Mouse (Mus musculus): ENCODE results near the gene Tdrd3. TPM values are rescaled to one million over a fixed set of nuclear protein-coding genes. Genes with fewer than 3 reads are reported as not detected.

The Tdrd3 gene
- polyA plus RNA-seq, 1 experiment = 4.9 TPM

DNA sequence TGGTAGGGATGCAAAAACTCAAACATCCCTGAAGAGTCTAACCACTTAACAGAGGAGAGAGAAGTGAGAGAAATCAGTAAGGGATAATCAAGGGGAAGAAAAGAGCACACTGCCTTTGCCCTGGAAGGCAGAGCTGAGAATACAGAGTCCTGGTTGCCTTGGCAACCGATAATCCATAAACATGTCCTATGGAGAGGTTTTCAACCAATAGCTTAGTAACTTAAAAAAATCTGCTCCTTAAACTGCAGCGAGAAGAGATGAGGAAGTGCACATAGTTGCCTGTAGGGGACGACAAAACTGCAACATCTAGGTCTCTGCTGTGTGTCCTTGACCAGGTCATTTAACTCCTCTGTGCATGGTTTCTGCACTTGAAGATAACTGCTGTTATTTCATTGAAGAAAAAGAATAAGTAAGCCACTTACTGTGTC is 150.6 kb downstream of the Tdrd3 start:
- no peak for DNase-seq
- Histone ChIP-seq H3K4me1 (ENCODE audit: control insufficient read depth, insufficient read depth, low read length) (no peaks in the 10 kb centered on the region), H3K36me3 (ENCODE audit: control insufficient read depth, insufficient read depth, low read length) (no peaks in the 10 kb centered on the region), H3K4me3 (ENCODE audit: insufficient read depth, low read depth, low read length) (no peak overlapping the region), H3K27ac (ENCODE audit: insufficient read depth, low read depth, low read length) (no peak overlapping the region), H3K27me3 (replicated peaks; ENCODE audit: control insufficient read depth, insufficient read depth, low read length) (0 out of 2 replicates have a peak, but pooled peaks cover 1% of the 10 kb centered on the region)
- TF ChIP-seq CTCF (conservative IDR thresholded peaks at IDR 0.05; ENCODE audit: insufficient read depth, insufficient read length, low read depth, low read length) = no peak; the same call in 1 of the 2 replicates
- TF ChIP-seq POLR2A (IDR thresholded peaks at IDR 0.05; ENCODE audit: low read depth, low read length) = no peak
- WGBS = 32% methylated on average over 3 of the region's 3 CpGs

GRCm38 (mm10) chr14:87567626-87568446 is 151.4 kb downstream of the Tdrd3 start:
- TF ChIP-seq CTCF (conservative IDR thresholded peaks at IDR 0.05; ENCODE audit: insufficient read depth, insufficient read length, low read depth, low read length) (no peak), POLR2A (IDR thresholded peaks at IDR 0.05; ENCODE audit: low read depth, low read length) (no peak)
- H3K27ac ChIP-seq (ENCODE audit: insufficient read depth, low read depth, low read length) = no peak overlapping the region
- no peak for DNase-seq

GRCm38 (mm10) chr14:87568447-87568908 is 152.0 kb downstream of the Tdrd3 start:
- DNase-seq = no peak
- Histone ChIP-seq H3K27me3 (replicated peaks; ENCODE audit: control insufficient read depth, insufficient read depth, low read length) (0 out of 2 replicates have a peak, but pooled peaks cover 1% of the 10 kb centered on the region), H3K36me3 (ENCODE audit: control insufficient read depth, insufficient read depth, low read length) (no peaks in the 10 kb centered on the region), H3K4me3 (ENCODE audit: insufficient read depth, low read depth, low read length) (no peak overlapping the region), H3K27ac (ENCODE audit: insufficient read depth, low read depth, low read length) (no peak overlapping the region), H3K4me1 (ENCODE audit: control insufficient read depth, insufficient read depth, low read length) (no peaks in the 10 kb centered on the region)
- 5% methylated on average over 15 of the region's 15 CpGs for WGBS
- TF ChIP-seq CTCF (conservative IDR thresholded peaks at IDR 0.05; ENCODE audit: insufficient read depth, insufficient read length, low read depth, low read length) (no peak), POLR2A (IDR thresholded peaks at IDR 0.05; ENCODE audit: low read depth, low read length) (no peak)

More at GRCm38 (mm10) chr14:87567626-87568446, 151.4 kb downstream of the Tdrd3 start:
- 0 out of 2 replicates have a peak, but pooled peaks cover 1% of the 10 kb centered on the region for H3K27me3 ChIP-seq (replicated peaks; ENCODE audit: control insufficient read depth, insufficient read depth, low read length)
- no peaks in the 10 kb centered on the region for H3K4me1 ChIP-seq (ENCODE audit: control insufficient read depth, insufficient read depth, low read length)
- H3K4me3 ChIP-seq (ENCODE audit: insufficient read depth, low read depth, low read length) = peak overlapping the region; percentile 24; the same call in 1 of the 2 replicates
- H3K36me3 ChIP-seq (ENCODE audit: control insufficient read depth, insufficient read depth, low read length) = no peaks in the 10 kb centered on the region
- 7% methylated on average over 20 of the region's 20 CpGs for WGBS

GRCm38 (mm10) chr14:87569471-87569870 is 153.0 kb downstream of the Tdrd3 start:
- no peaks in the 10 kb centered on the region for H3K36me3 ChIP-seq (ENCODE audit: control insufficient read depth, insufficient read depth, low read length)
- no peak for DNase-seq
- H3K27ac ChIP-seq (ENCODE audit: insufficient read depth, low read depth, low read length) = no peak overlapping the region
- 75% methylated on average over 2 of the region's 2 CpGs for WGBS
- H3K27me3 ChIP-seq (replicated peaks; ENCODE audit: control insufficient read depth, insufficient read depth, low read length) = 0 out of 2 replicates have a peak, but pooled peaks cover 1% of the 10 kb centered on the region
- H3K4me1 ChIP-seq (ENCODE audit: control insufficient read depth, insufficient read depth, low read length) = no peaks in the 10 kb centered on the region
- H3K4me3 ChIP-seq (ENCODE audit: insufficient read depth, low read depth, low read length) = no peak overlapping the region
- TF ChIP-seq POLR2A (IDR thresholded peaks at IDR 0.05; ENCODE audit: low read depth, low read length) (no peak), CTCF (conservative IDR thresholded peaks at IDR 0.05; ENCODE audit: insufficient read depth, insufficient read length, low read depth, low read length) (no peak)

GRCm38 (mm10) chr14:87572453-87572852 is 156.0 kb downstream of the Tdrd3 start:
- Histone ChIP-seq H3K4me3 (ENCODE audit: insufficient read depth, low read depth, low read length) (no peak overlapping the region), H3K36me3 (ENCODE audit: control insufficient read depth, insufficient read depth, low read length) (no peaks in the 10 kb centered on the region), H3K27ac (ENCODE audit: insufficient read depth, low read depth, low read length) (no peak overlapping the region), H3K27me3 (replicated peaks; ENCODE audit: control insufficient read depth, insufficient read depth, low read length) (no peaks in the 10 kb centered on the region), H3K4me1 (ENCODE audit: control insufficient read depth, insufficient read depth, low read length) (no peaks in the 10 kb centered on the region)
- TF ChIP-seq CTCF (conservative IDR thresholded peaks at IDR 0.05; ENCODE audit: insufficient read depth, insufficient read length, low read depth, low read length) = no peak
- no peak for TF ChIP-seq POLR2A (IDR thresholded peaks at IDR 0.05; ENCODE audit: low read depth, low read length)
- WGBS = 56% methylated on average over 5 of the region's 5 CpGs
- no peak for DNase-seq

GRCm38 (mm10) chr14:87582610-87583009 is 166.2 kb downstream of the Tdrd3 start:
- TF ChIP-seq POLR2A (IDR thresholded peaks at IDR 0.05; ENCODE audit: low read depth, low read length) = no peak
- no peak for TF ChIP-seq CTCF (conservative IDR thresholded peaks at IDR 0.05; ENCODE audit: insufficient read depth, insufficient read length, low read depth, low read length)
- Histone ChIP-seq H3K27me3 (replicated peaks; ENCODE audit: control insufficient read depth, insufficient read depth, low read length) (no peaks in the 10 kb centered on the region), H3K4me3 (ENCODE audit: insufficient read depth, low read depth, low read length) (no peak overlapping the region), H3K36me3 (ENCODE audit: control insufficient read depth, insufficient read depth, low read length) (no peaks in the 10 kb centered on the region), H3K4me1 (ENCODE audit: control insufficient read depth, insufficient read depth, low read length) (no peaks in the 10 kb centered on the region), H3K27ac (ENCODE audit: insufficient read depth, low read depth, low read length) (no peak overlapping the region)
- DNase-seq = no peak
- WGBS = 88% methylated on average over 3 of the region's 3 CpGs

All from kidney, adult 2 months (tissue).